ENCODE assay signal across 8 mouse cellular contexts in the genomic region with DNA sequence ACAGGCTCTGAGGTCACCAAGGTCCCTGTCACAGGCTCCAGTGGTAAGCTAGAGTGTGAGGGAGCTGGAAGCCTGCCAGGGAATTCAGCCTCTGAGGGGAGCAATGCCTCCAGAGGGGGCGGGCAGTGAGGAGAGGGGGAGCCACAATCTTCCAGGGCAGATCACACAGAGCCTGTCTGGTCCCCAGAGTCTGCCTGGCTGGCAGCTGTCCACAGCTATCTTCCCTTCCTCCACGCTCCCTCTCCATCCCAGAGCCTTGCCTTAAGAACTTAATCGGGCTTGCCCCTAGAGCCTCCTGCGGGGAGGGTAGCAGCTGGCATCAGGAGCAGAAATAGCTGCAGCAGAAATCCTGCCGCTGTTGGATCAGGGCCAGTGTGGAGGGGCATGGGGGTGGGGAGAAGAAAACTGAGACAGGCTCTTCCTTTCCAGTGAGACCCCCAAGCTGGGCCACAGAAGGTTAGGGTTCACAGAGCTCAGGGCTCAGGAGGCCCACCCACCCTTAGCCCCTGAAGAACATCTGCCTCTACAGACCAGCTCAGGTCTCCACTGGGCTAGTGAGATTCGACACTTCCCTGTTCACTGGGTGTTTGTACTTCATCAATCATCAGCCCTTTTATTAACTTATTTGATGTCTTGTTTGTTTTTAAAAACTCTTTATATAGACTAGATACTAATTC. TPM values are rescaled to one million over a fixed set of nuclear protein-coding genes. Genes with fewer than 3 reads are reported as not detected.
DNase-seq lines count a peak whose midpoint lies in the region; ATAC-seq and TF ChIP-seq lines count a peak whose summit lies in the region.

No protein-coding gene starts in this region.

- TF ChIP-seq CTCF in thymus, adult 2 months (IDR thresholded peaks at IDR 0.05; ENCODE audit: borderline replicate concordance, control insufficient read depth, extremely low read depth, insufficient read depth, low read length, poor library complexity): no peak

- peak; percentile 70 for ATAC-seq in kidney, embryonic 15.5 days (replicated peaks; ENCODE audit: low FRiP score)
- ATAC-seq in embryonic facial prominence, embryonic 14.5 days (ENCODE audit: low read depth): peak; percentile 93
- ATAC-seq in hindbrain, embryonic 15.5 days (ENCODE audit: low FRiP score, low read depth): peak; percentile 81

- H3K27ac ChIP-seq in kidney, embryonic 15.5 days: peak overlapping the region; percentile 14; the same call in 1 of the 2 replicates
- peak overlapping the region; percentile 71 for H3K27ac ChIP-seq in embryonic facial prominence, embryonic 14.5 days (replicated peaks; ENCODE audit: low read depth, low read length)
- H3K27ac ChIP-seq in hindbrain, embryonic 15.5 days (replicated peaks): no peak overlapping the region
- H3K27ac ChIP-seq in thymus, adult 2 months (ENCODE audit: control insufficient read depth, insufficient read depth, low read length): no peak overlapping the region

- no peak overlapping the region for H3K4me3 ChIP-seq in kidney, embryonic 15.5 days (replicated peaks)
- H3K4me3 ChIP-seq in embryonic facial prominence, embryonic 14.5 days (ENCODE audit: low read depth, low read length): no peak overlapping the region
- H3K4me3 ChIP-seq in hindbrain, embryonic 15.5 days: no peak overlapping the region
- no peak overlapping the region for H3K4me3 ChIP-seq in thymus, adult 2 months (ENCODE audit: control insufficient read depth, insufficient read depth, low read length)

- no peak overlapping the region for H3K4me2 ChIP-seq in kidney, embryonic 15.5 days
- H3K4me2 ChIP-seq in embryonic facial prominence, embryonic 14.5 days (ENCODE audit: low read depth, low read length): no peak overlapping the region
- H3K4me2 ChIP-seq in hindbrain, embryonic 15.5 days: no peak overlapping the region

- 22% methylated on average over 6 of the region's 6 CpGs for WGBS in kidney, embryonic 15.5 days
- WGBS in embryonic facial prominence, embryonic 14.5 days: 16% methylated on average over 5 of the region's 6 CpGs
- whole genome bisulfite sequencing in hindbrain, embryonic 15.5 days: 18% methylated on average over 6 of the region's 6 CpGs
- WGBS in thymus, adult 2 months: 60% methylated on average over 6 of the region's 6 CpGs

- no peaks in the 10 kb centered on the region for H3K27me3 ChIP-seq in kidney, embryonic 15.5 days
- no peaks in the 10 kb centered on the region for H3K27me3 ChIP-seq in embryonic facial prominence, embryonic 14.5 days (replicated peaks; ENCODE audit: control insufficient read depth, insufficient read depth, low read length)
- H3K27me3 ChIP-seq in hindbrain, embryonic 15.5 days: no peaks in the 10 kb centered on the region
- no peaks in the 10 kb centered on the region for H3K27me3 ChIP-seq in thymus, adult 2 months (ENCODE audit: control insufficient read depth, insufficient read depth, low read length)

- no peaks in the 10 kb centered on the region for H3K36me3 ChIP-seq in kidney, embryonic 15.5 days
- H3K36me3 ChIP-seq in embryonic facial prominence, embryonic 14.5 days (ENCODE audit: control insufficient read depth, insufficient read depth, low read length): no peaks in the 10 kb centered on the region
- no peaks in the 10 kb centered on the region for H3K36me3 ChIP-seq in hindbrain, embryonic 15.5 days
- H3K36me3 ChIP-seq in thymus, adult 2 months (ENCODE audit: control insufficient read depth, insufficient read depth, low read length): no peaks in the 10 kb centered on the region

- no peak for DNase-seq in kidney, adult 9 months
- peak; percentile 93 for DNase-seq in embryonic facial prominence, embryonic 14.5 days (ENCODE audit: low spot score)
- DNase-seq in mesoderm, embryonic 11.5 days (ENCODE audit: low read depth, low spot score): peak; percentile 60
- DNase-seq in layer of hippocampus, adult 18-20 months (ENCODE audit: low spot score in 2 of 2): no peak
- no peak for DNase-seq in thymus, adult 2 months
- DNase-seq in urinary bladder, postnatal 10 days (ENCODE audit: low spot score): no peak

- no peaks in the 10 kb centered on the region for H3K9me3 ChIP-seq in kidney, embryonic 15.5 days (replicated peaks)
- H3K9me3 ChIP-seq in embryonic facial prominence, embryonic 14.5 days (ENCODE audit: control insufficient read depth, low read length): no peaks in the 10 kb centered on the region
- H3K9me3 ChIP-seq in hindbrain, embryonic 15.5 days: no peaks in the 10 kb centered on the region

- TF ChIP-seq POLR2A in thymus, adult 2 months (IDR thresholded peaks at IDR 0.05; ENCODE audit: control insufficient read depth, extremely low read depth, insufficient read depth, low read length, poor library complexity): no peak

- no peak overlapping the region for H3K9ac ChIP-seq in kidney, embryonic 15.5 days
- H3K9ac ChIP-seq in embryonic facial prominence, embryonic 14.5 days (ENCODE audit: low read depth, low read length): no peak overlapping the region
- no peak overlapping the region for H3K9ac ChIP-seq in hindbrain, embryonic 15.5 days

- H3K4me1 ChIP-seq in kidney, embryonic 15.5 days: peaks cover 18% of the 10 kb centered on the region
- peaks cover 15% of the 10 kb centered on the region for H3K4me1 ChIP-seq in embryonic facial prominence, embryonic 14.5 days (ENCODE audit: control insufficient read depth, insufficient read depth, low read length)
- H3K4me1 ChIP-seq in hindbrain, embryonic 15.5 days (replicated peaks): peaks cover 15% of the 10 kb centered on the region
- H3K4me1 ChIP-seq in thymus, adult 2 months (replicated peaks; ENCODE audit: control insufficient read depth, insufficient read depth, low read length): no peaks in the 10 kb centered on the region

RNA-seq across cellular contexts. Expression of a gene that starts 4.4 kb away (rescaled TPM):
- polyA plus RNA-seq in kidney, embryonic 15.5 days (2015; fragmentation: Nextera tagmentation; extraction: Ambion mirVana): 0.36 and 0.45 TPM in 2 replicates
- 5.0 and 6.0 TPM in 2 replicates for polyA plus RNA-seq in embryonic facial prominence, embryonic 14.5 days (2014; fragmentation: Nextera tagmentation; extraction: Ambion mirVana)
- 3.0 and 4.0 TPM in 2 replicates for polyA plus RNA-seq in hindbrain, embryonic 15.5 days (2015; fragmentation: Nextera tagmentation; extraction: Ambion mirVana)
- total RNA-seq in layer of hippocampus, adult 18-20 months (2021): under 1 TPM; 0.35 to 0.46 TPM
- polyA plus RNA-seq in thymus, adult 2 months (2012; rRNA removed): 0.71 and 1.5 TPM in 2 replicates

Comparison
In these comparisons a context has a peak if more than half of its experiments do, and no peak if none do; other contexts are left out.
1. H3K27ac ChIP-seq: peak in kidney, embryonic 15.5 days (single experiment) and embryonic facial prominence, embryonic 14.5 days (single experiment); none in hindbrain, embryonic 15.5 days (single experiment) and thymus, adult 2 months (single experiment).
2. DNase-seq: peak in embryonic facial prominence, embryonic 14.5 days (single experiment) and mesoderm, embryonic 11.5 days (single experiment); none in kidney, adult 9 months (single experiment), layer of hippocampus, adult 18-20 months (0 of 2), thymus, adult 2 months (single experiment) and urinary bladder, postnatal 10 days (single experiment).
3. Peak in every context shown above with its lines, with median percentiles within 50 percentile points of each other: ATAC-seq.